Mouse (Mus musculus) G1E (cell line): ENCODE results near the gene Eif5.

ENCODE experiments used
- CTCF ChIP-seq: IDR thresholded peaks from 2 replicates; pipeline ENCODE4 v1.5.1; 2012; ENCODE audit warnings: low read depth, low read length, inconsistent platforms, mixed read lengths
- GATA1 ChIP-seq: IDR thresholded peaks from 2 replicates; pipeline ENCODE4 v1.6.1; 2012; ENCODE audit warnings: borderline replicate concordance, low read length, inconsistent platforms, mixed read lengths
- POLR2AphosphoS5 ChIP-seq: IDR thresholded peaks from 2 replicates; pipeline ENCODE4 v1.6.1; 2012; ENCODE audit warnings: low read depth, low read length, inconsistent platforms; ENCODE audit not compliant: insufficient replicate concordance
- TAL1 ChIP-seq: conservative IDR thresholded peaks from 2 replicates; pipeline ENCODE4 v1.6.1; 2012; ENCODE audit warnings: low read depth, low read length, inconsistent platforms, mixed read lengths

DNA sequence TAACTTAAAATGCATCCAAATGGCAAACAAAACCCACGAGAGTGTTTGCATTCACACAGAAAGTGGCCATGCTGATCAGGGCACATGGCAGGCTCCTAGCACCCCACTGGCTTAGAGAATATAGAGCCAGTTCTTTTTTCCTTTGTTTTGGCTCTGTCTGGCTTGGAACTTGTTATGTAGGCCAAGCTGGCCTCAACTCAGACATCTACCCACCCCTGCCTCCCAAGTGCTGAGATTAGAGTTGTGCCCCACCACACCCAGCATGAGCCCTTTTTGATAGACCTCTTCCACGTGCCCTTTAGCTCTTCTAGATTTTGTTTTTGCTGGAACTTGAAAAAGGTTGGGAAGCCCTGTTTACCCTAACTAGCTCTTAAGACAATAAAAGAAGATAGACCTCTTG is 56.0 kb downstream of the Eif5 start:
- no peak for TF ChIP-seq CTCF
- TF ChIP-seq TAL1, result no peak
- no peak for TF ChIP-seq POLR2AphosphoS5
- no peak for TF ChIP-seq GATA1
